Mouse (Mus musculus) midbrain, postnatal 0 days (tissue): Measurements from ENCODE around the gene Chst10. TPM values are rescaled to one million over a fixed set of nuclear protein-coding genes. Genes with fewer than 3 reads are reported as not detected.

ENCODE experiments used
- ATAC-seq: fragments of 200-750 bp; cut with Nextera tagmentation; 2 replicates; pipeline ENCODE4 v1.8.0; 2017; ENCODE audit warnings: moderate number of reproducible peaks, mild to moderate bottlenecking, moderate TSS enrichment, moderate library complexity; ENCODE audit not compliant: low FRiP score
- DNase-seq: peaks from one replicate; pipeline ENCODE4 v3.0.0-alpha.2; 2015; ENCODE audit warnings: low spot score
- H3K27ac ChIP-seq: fragments of 300-500 bp; sonication (generic); 2 replicates; pipeline ENCODE4 v1.5.1; 2014; ENCODE audit warnings: low read depth, mild to moderate bottlenecking, low read length, mixed read lengths
- H3K27me3 ChIP-seq: fragments of 300-500 bp; sonication (generic); 2 replicates; pipeline ENCODE4 v1.6.1; 2014; ENCODE audit warnings: low read length, control low read depth, mixed read lengths; ENCODE audit not compliant: insufficient read depth
- H3K36me3 ChIP-seq: fragments of 300-500 bp; sonication (generic); 2 replicates; pipeline ENCODE4 v1.6.1; 2014; ENCODE audit warnings: low read length, control low read depth, mixed read lengths; ENCODE audit not compliant: insufficient read depth
- H3K4me1 ChIP-seq: fragments of 300-500 bp; sonication (generic); 2 replicates; pipeline ENCODE4 v1.6.1; 2014; ENCODE audit warnings: mild to moderate bottlenecking, control low read depth, antibody characterized with exemption, low read length, mixed read lengths; ENCODE audit not compliant: insufficient read depth
- H3K4me2 ChIP-seq: fragments of 300-500 bp; sonication (generic); 2 replicates; pipeline ENCODE4 v1.6.1; 2014; ENCODE audit warnings: low read depth, mild to moderate bottlenecking, low read length, mixed read lengths; ENCODE audit not compliant: poor library complexity, severe bottlenecking
- H3K4me3 ChIP-seq: fragments of 300-500 bp; sonication (generic); 2 replicates; pipeline ENCODE4 v1.5.1; 2014; ENCODE audit warnings: low read depth, mild to moderate bottlenecking, low read length, moderate library complexity
- H3K9ac ChIP-seq: fragments of 300-500 bp; sonication (generic); replicated peaks from 2 replicates; pipeline ENCODE4 v1.6.1; 2014; ENCODE audit warnings: mild to moderate bottlenecking, low read length, moderate library complexity, mixed read lengths; ENCODE audit not compliant: poor library complexity, severe bottlenecking
- H3K9me3 ChIP-seq: fragments of 300-500 bp; sonication (generic); 2 replicates; pipeline ENCODE4 v1.6.1; 2016; ENCODE audit warnings: low read length, control low read depth
- CTCF ChIP-seq: IDR thresholded peaks from 2 replicates; pipeline ENCODE4 v1.5.1; 2016; ENCODE audit warnings: antibody characterized with exemption, mild to moderate bottlenecking
- WGBS: fragments of 180-500 bp; shearing (Covaris S2); extraction: QIAGEN DNeasy Blood & Tissue Kit; methylation state at CpG from one replicate; pipeline ENCODE4 v1.1.7; 2014; 5-methylcytosine and 5-hydroxymethylcytosine counted together
- polyA plus RNA-seq: library from polyadenylated mRNA; unstranded; fragments of >200 nt; fragmentation: Nextera tagmentation; extraction: Ambion mirVana; gene quantifications from 2 replicates; pipeline ENCODE4 v1.2.1, GENCODE M21; 2015
- total RNA-seq: library from RNA; depleted of rRNA; stranded (reverse); fragments of >200 nt; gene quantifications from 2 replicates; pipeline ENCODE4 v1.2.3, GENCODE M21; 2014

The Chst10 gene
- total and polyA plus RNA-seq, 2 experiments from 2014 or later = 68.9 to 88.5 TPM

DNA sequence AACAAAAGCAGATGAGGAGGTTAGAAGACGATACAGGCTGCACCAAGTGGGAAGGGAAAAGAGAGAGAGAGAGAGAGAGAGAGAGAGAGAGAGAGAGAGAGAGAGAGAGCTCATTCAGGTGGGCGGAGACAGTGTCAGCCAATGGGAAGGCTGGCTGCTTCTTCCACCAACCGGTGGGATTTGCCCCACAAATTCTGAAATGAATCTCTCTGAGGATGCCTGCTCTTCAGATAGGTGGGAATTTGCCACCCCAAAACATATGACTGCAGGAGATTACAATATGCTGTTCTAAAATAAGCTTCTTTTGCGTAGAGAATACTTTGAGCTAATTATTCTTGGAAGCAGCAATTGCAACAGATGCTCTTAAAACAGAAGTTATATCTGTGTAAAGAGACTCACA is 31.5 kb upstream of the Chst10 start:
- 58% methylated on average over 4 of the region's 4 CpGs for WGBS
- H3K27ac ChIP-seq = no peak overlapping the region
- no peak for DNase-seq
- H3K9me3 ChIP-seq = no peaks in the 10 kb centered on the region
- no peak overlapping the region for H3K4me3 ChIP-seq
- no peaks in the 10 kb centered on the region for H3K4me1 ChIP-seq
- TF ChIP-seq CTCF = no peak
- H3K27me3 ChIP-seq = no peaks in the 10 kb centered on the region
- H3K4me2 ChIP-seq = no peak overlapping the region
- peak; percentile 68 for ATAC-seq
- no peaks in the 10 kb centered on the region for H3K36me3 ChIP-seq
- no peak overlapping the region for H3K9ac ChIP-seq

- Histone ChIP-seq H3K4me2 (no peak overlapping the region), H3K4me3 (no peak overlapping the region), H3K27ac (no peak overlapping the region), H3K36me3 (no peaks in the 10 kb centered on the region), H3K9ac (no peak overlapping the region), H3K27me3 (no peaks in the 10 kb centered on the region), H3K4me1 (no peaks in the 10 kb centered on the region), H3K9me3 (no peaks in the 10 kb centered on the region)
- WGBS = 74% methylated on average over 4 of the region's 4 CpGs
- TF ChIP-seq CTCF = no peak
- no peak for DNase-seq
- ATAC-seq = no peak
Observed at GRCm38 (mm10) chr1:38928996-38929395, 31.0 kb upstream of the Chst10 start.

DNA sequence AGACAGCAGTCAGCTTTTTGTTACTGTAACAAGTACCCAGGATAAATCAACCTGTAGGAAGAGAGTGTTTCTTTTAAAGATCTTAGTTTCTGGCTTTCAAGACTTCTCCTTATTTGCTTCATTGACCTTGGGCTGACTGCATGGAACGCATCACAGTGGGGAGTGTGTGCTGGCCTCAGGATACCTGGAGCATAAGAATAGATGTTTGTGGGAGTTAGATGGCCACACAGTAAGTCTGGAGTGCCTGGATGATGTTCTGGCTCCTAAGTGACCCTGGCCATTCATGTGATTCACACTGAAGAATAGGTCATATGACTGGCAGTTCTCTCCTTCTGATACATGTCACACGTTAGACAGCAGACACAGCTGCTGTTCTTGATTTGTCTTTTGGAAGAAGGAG is 6.0 kb upstream of the Chst10 start:
- WGBS = 74% methylated on average over 2 of the region's 2 CpGs
- ATAC-seq = no peak
- no peak overlapping the region for H3K9ac ChIP-seq
- no peak overlapping the region for H3K27ac ChIP-seq
- no peaks in the 10 kb centered on the region for H3K4me1 ChIP-seq
- DNase-seq = no peak
- no peak overlapping the region for H3K4me2 ChIP-seq
- H3K9me3 ChIP-seq = no peaks in the 10 kb centered on the region
- H3K27me3 ChIP-seq = no peaks in the 10 kb centered on the region
- no peak for TF ChIP-seq CTCF
- no peak overlapping the region for H3K4me3 ChIP-seq
- no peaks in the 10 kb centered on the region for H3K36me3 ChIP-seq

GRCm38 (mm10) chr1:38902571-38902970 is 4.6 kb upstream of the Chst10 start:
- no peak for TF ChIP-seq CTCF
- no peaks in the 10 kb centered on the region for H3K27me3 ChIP-seq
- no peak overlapping the region for H3K9ac ChIP-seq
- ATAC-seq (no peak), DNase-seq (no peak)
- H3K9me3 ChIP-seq = no peaks in the 10 kb centered on the region
- no peak overlapping the region for H3K27ac ChIP-seq
- H3K4me2 ChIP-seq = no peak overlapping the region
- H3K4me3 ChIP-seq = no peak overlapping the region
- H3K36me3 ChIP-seq = no peaks in the 10 kb centered on the region
- H3K4me1 ChIP-seq = no peaks in the 10 kb centered on the region
- WGBS = 73% methylated on average over 5 of the region's 5 CpGs

GRCm38 (mm10) chr1:38893081-38893480 is 4.9 kb downstream of the Chst10 start:
- peaks cover 11% of the 10 kb centered on the region for H3K4me1 ChIP-seq
- H3K4me3 ChIP-seq = no peak overlapping the region
- no peak for TF ChIP-seq CTCF
- H3K4me2 ChIP-seq = no peak overlapping the region
- no peaks in the 10 kb centered on the region for H3K9me3 ChIP-seq
- no peak for ATAC-seq
- peak; percentile 18 for DNase-seq
- 0 out of 2 replicates have a peak overlapping the region, but pooled peaks have one; percentile 32 for H3K27ac ChIP-seq
- 59% methylated on average over 5 of the region's 5 CpGs for WGBS
- H3K36me3 ChIP-seq = peaks cover 30% of the 10 kb centered on the region
- H3K27me3 ChIP-seq = no peaks in the 10 kb centered on the region
- no peak overlapping the region for H3K9ac ChIP-seq

DNA sequence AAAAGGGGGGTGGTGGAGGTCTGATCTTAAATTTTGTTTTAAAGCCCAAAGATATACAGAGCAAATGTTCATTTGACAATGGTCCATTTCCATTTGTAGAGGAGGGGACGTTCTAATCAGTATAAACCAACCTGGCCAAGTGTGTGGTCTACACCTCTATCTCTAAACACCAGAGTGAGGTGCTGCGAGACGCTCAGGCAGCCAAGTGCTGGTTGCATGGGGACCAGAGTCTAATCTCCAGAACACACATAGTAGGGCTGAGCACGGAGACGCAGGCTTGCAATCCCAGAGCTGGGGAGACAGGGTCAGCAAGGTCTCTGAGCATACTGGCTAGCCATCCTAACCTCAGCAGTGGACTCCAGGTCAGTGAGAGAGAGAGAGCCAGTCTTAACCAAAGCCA is 6.5 kb downstream of the Chst10 start:
- no peaks in the 10 kb centered on the region for H3K27me3 ChIP-seq
- H3K36me3 ChIP-seq = peaks cover 34% of the 10 kb centered on the region
- H3K9ac ChIP-seq = no peak overlapping the region
- no peak for ATAC-seq
- peaks cover 8% of the 10 kb centered on the region for H3K4me1 ChIP-seq
- no peak for DNase-seq
- H3K27ac ChIP-seq = no peak overlapping the region
- no peaks in the 10 kb centered on the region for H3K9me3 ChIP-seq
- TF ChIP-seq CTCF = no peak
- WGBS = 94% methylated on average over 5 of the region's 5 CpGs
- no peak overlapping the region for H3K4me3 ChIP-seq
- H3K4me2 ChIP-seq = no peak overlapping the region
